Mouse (Mus musculus): ENCODE measurements around the gene Tmem9.

Tmem9 gene

DNA sequence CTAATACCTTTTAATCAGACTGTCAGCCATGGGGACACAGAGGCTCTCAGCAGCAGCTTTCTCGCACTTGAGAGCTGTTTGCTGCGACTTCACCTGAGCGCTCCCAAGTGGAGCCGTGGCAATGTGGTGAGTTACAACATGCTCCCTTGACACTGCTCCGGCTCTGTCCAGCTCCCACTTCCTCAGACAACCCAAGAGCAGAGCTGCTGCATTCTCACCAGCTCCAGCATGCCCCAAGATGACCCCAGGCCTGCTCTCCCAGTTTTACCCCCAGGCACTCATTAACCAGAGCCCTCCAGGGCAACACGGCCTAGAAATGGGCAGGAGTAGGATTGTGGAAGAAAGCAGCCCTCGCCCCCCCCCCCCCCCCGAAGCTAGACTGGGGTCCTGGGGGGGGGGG is 23.7 kb downstream of the Tmem9 start:
- no peak for DNase-seq (ENCODE audit: low spot score in 2 of 2)

DNA sequence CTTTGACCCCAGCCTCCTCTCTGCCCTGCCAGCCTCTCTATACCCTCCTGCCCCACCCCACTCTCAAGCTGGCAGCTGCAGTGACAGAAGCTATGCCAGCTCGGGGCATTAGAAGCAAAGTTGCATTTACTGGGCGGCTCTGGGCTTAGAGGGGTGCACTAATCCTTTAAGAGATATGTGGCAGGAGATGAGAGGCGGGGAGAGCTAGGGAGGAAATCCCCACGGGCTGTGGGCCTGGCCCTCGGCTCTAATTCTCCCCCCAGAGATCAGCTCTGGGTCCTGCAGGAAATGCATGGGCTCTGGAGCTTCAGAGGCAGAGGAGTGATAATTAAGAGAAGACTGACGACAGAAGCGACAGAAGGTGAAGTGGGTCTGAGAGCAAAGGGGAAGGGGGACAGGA is 25.0 kb downstream of the Tmem9 start:
- no peak for DNase-seq (ENCODE audit: low spot score in 2 of 2)

- no peak for DNase-seq (ENCODE audit: low spot score in 2 of 2)
Measured at GRCm38 (mm10) chr1:136038746-136039538, 31.0 kb downstream of the Tmem9 start.

- DNase-seq (ENCODE audit: low spot score in 2 of 2), result no peak
Measured at GRCm38 (mm10) chr1:136040452-136040851, 32.5 kb downstream of the Tmem9 start.

GRCm38 (mm10) chr1:136040874-136041273 is 32.9 kb downstream of the Tmem9 start:
- DNase-seq (ENCODE audit: low spot score in 2 of 2), result no peak

- DNase-seq (ENCODE audit: low spot score in 2 of 2), result peak; percentile 44 to 69
Measured at GRCm38 (mm10) chr1:136045774-136046173, 37.8 kb downstream of the Tmem9 start.

GRCm38 (mm10) chr1:136047432-136047831 is 39.5 kb downstream of the Tmem9 start:
- no peak for DNase-seq (ENCODE audit: low spot score in 2 of 2)

GRCm38 (mm10) chr1:136047894-136048293 is 39.9 kb downstream of the Tmem9 start:
- DNase-seq (ENCODE audit: low spot score in 2 of 2), result no peak

DNA sequence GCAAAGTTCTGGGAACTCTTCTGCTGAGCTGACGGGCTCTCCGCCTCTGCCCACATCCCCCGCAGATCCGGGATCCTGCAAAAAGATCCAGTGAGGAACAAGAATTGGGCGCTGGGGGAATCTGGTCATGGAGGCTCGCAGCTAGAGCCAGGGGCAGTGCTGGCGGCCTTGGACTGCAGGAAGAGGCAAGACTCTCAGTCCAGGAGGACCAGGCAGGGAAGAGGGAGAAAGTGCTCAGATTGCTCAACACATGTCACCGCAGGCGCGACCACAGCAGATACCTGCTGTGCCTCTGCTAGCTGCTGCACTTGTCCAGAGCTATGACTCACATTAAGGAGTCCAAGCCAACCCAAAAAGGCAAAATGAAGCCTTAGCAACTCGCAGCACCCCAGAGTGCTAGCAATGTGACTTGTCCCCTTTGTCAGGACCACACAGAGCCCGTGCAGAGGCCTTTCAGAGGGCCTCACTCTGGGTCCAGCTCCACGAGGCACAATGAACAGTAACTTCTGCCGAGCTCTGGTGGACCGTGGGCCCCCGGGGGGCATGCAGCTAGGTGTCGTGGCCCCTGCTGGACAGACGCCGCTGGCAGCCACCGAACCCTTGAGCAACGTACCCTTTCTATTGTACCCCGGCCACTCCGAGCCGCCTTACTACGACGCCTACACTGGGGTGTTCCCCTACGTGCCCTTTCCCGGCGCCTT is 42.5 kb downstream of the Tmem9 start, which contains the start of gene Ascl5:
Gene Ascl5 (plus strand): TSS at position 493 of the 701 bp plus-strand sequence.
- DNase-seq (ENCODE audit: low spot score in 2 of 2), result no peak

GRCm38 (mm10) chr1:136051013-136051315 is 43.0 kb downstream of the Tmem9 start:
- no peak for DNase-seq (ENCODE audit: low spot score in 2 of 2)

DNA sequence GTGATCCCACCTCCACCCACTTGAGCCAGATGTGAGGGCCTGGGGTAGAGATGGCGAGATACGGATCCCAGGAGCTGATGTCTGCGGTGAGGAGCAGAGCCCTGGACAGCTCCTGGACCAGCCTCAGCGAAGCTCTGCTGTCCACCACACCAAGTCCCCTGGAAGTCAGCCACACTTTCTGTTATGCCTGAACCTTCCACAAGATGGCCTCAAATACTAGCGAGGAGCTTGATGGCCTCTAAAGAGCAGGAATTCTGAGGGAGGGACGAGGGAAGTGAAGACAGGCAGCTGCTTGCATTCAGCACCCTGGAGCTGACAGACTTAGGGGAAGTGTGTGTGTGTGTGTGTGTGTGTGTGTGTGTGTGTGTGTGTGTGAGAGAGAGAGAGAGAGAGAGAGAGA is 43.5 kb downstream of the Tmem9 start:
- peak; percentile 66 to 71 for DNase-seq (ENCODE audit: low spot score in 2 of 2)

- DNase-seq (ENCODE audit: low spot score in 2 of 2), result no peak
Measured at GRCm38 (mm10) chr1:136052547-136052946, 44.6 kb downstream of the Tmem9 start, which contains the start of gene Cacna1s. Gene Cacna1s, plus strand, starts transcription at chr1:136052750.

- DNase-seq (ENCODE audit: low spot score in 2 of 2), result peak; percentile 46 to 66
Measured at GRCm38 (mm10) chr1:136055771-136056170, 47.8 kb downstream of the Tmem9 start.

DNA sequence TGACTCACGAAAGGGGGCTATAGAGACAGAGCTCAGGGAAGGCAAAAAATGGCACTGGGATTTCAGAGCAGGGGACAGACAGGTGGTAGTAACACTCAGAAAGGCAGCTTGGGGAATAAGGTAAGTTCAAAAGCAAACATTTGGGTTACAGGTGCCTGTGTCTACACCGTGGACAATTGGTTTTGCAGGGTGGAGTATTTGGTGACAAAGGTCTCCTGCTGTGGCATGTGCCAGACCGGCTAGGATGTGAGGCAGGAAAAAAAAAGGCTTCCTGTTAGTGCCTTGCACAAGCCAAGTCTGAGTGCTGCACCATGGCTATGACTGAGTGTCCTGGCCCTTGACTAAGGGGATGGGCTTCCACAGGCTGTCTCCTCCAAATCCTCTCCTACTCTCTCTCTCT is 50.6 kb downstream of the Tmem9 start:
- no peak for DNase-seq (ENCODE audit: low spot score in 2 of 2)

GRCm38 (mm10) chr1:136061041-136061789 is 53.3 kb downstream of the Tmem9 start:
- peak; percentile 72 to 81 for DNase-seq (ENCODE audit: low spot score in 2 of 2)

DNA sequence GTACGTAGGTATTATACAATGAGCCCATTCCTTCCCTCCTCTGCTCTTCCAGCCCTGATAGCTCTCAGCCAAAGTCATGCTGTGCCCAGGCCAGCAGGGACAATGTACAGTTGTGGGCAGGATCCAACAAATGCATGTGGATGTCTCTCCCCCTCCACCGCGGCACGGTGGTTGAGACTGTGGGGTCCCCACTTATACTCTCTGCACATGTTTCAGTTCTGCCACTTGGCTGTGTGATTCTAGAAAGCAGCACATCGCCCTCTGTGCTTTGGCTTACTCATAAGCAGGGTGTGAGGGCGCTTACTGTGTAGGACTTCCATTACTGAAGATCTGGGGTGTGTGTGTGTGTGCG is 53.8 kb downstream of the Tmem9 start:
- no peak for DNase-seq (ENCODE audit: low spot score in 2 of 2)

- no peak for DNase-seq (ENCODE audit: low spot score in 2 of 2)
Measured at GRCm38 (mm10) chr1:136063991-136064390, 56.0 kb downstream of the Tmem9 start.

DNA sequence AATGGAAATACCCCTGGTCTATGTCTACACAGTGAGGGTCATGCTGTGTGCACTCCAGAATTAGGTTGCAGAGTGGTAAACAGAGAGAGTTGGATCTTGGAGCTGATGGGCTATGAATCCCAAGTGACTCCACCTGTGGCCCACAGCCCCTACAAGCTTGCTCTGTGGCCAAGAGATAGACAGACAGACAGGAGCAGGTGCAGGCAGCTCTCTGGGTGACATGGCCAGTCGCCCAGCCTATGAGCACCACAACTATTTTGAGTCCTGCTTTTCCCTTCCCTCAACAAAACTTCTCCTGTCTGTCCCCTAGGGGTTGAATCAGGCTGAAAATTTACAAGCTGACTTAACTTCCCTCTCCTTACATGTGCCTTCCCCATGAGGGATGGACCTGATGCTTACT is 58.7 kb downstream of the Tmem9 start:
- no peak for DNase-seq (ENCODE audit: low spot score in 2 of 2)

DNA sequence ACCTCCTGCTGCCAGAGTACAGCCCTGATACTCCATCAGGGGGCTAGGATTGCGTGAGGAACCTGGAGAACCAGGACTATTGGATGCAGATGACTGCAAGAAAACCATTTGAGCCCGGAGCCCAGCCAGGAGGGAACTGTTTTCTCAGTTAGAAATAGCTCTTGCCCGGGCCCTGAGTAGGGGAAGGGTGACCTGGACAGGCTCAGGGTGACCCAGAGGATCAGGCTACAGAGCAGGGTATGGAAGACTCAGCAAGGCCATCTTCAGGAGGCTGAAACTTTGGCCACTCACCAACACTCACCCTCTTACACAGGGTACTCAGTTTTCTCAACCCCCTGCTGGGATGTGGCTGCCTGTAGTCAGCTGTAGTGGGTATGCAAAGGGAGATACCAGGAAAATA is 59.6 kb downstream of the Tmem9 start:
- no peak for DNase-seq (ENCODE audit: low spot score in 2 of 2)

DNA sequence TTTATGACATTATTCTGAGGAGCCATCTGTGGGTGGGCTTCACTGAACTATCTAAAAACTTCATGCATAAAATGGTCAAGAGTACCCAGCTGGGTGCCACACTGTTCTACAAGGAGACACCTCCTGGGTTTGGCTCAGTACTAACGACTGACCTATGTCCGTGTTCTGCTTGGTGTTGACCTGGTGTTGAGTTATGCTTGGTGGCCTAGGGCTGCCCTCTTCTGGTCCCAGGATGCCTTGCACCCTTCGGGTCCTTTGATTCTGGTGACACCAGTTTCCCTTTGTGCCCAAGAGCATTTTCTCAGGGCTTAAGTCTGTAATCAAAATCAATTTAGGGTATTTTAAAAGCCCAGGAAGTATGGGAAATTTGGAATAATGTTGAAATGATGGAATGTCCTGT is 68.1 kb downstream of the Tmem9 start:
- no peak for DNase-seq (ENCODE audit: low spot score in 2 of 2)

DNA sequence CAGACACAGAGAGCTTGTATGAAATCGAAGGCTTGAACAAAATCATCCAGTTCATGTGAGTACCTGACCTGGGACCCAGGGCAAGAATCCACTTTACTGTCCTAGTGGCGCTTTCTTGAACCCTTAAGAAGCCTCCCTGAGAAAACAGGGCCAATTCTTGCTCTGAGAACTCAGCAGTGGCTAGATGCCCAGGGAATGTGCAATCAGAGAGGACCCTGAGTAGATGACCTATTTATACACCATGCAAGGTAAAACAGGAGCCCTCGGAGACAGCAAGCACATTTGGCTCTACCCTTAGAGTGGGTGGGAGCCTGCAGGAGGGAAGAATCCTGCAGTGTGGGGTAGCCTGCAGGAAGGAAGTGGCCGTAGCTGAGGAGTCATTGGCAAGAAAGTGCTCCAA is 69.7 kb downstream of the Tmem9 start:
- DNase-seq (ENCODE audit: low spot score in 2 of 2), result no peak

GRCm38 (mm10) chr1:136081161-136081560 is 73.2 kb downstream of the Tmem9 start:
- DNase-seq (ENCODE audit: low spot score in 2 of 2), result no peak
